Mouse (Mus musculus) heart, embryonic 14.5 days (tissue): ENCODE data around the gene Tbc1d21. TPM values are rescaled to one million over a fixed set of nuclear protein-coding genes. Genes with fewer than 3 reads are reported as not detected.
A peak's percentile ranks its signal among the peaks of the same experiment; 100 is the strongest.

Experiments used
- ATAC-seq: fragments of 200-750 bp; cut with Nextera tagmentation; 2 replicates; pipeline ENCODE4 v1.8.0; 2017; ENCODE audit warnings: low read depth, moderate TSS enrichment; ENCODE audit not compliant: insufficient number of reproducible peaks, insufficient read depth, low FRiP score
- H3K27ac ChIP-seq, 2 experiments: fragments of 200-500 bp in 1 of 2; fragments of 300-500 bp in 1 of 2; sonication (generic) in 1 of 2; replicated peaks in 1 of 2; 2 replicates each; pipeline ENCODE4 v1.5.1; 2012 to 2014; ENCODE audit warnings: low read depth in 2 of 2, low read length in 2 of 2, control low read depth in 1 of 2, mild to moderate bottlenecking in 1 of 2, mixed read lengths in 1 of 2; ENCODE audit not compliant: control insufficient read depth in 1 of 2, insufficient read depth in 1 of 2
- H3K27me3 ChIP-seq: fragments of 300-500 bp; sonication (generic); 2 replicates; pipeline ENCODE4 v1.6.1; 2014; ENCODE audit warnings: mild to moderate bottlenecking, low read length, control low read depth; ENCODE audit not compliant: control insufficient read depth, insufficient read depth
- H3K36me3 ChIP-seq: fragments of 300-500 bp; sonication (generic); 2 replicates; pipeline ENCODE4 v1.6.1; 2014; ENCODE audit warnings: mild to moderate bottlenecking, control low read depth, low read length, mixed read lengths; ENCODE audit not compliant: control insufficient read depth, insufficient read depth
- H3K4me1 ChIP-seq, 2 experiments: fragments of 200-500 bp in 1 of 2; fragments of 300-500 bp in 1 of 2; sonication (generic) in 1 of 2; 2 replicates each; pipeline ENCODE4 v1.6.1; 2012 to 2014; ENCODE audit warnings: low read length in 2 of 2, control low read depth in 1 of 2, mixed read lengths in 1 of 2; ENCODE audit not compliant: control insufficient read depth in 2 of 2, insufficient read depth in 2 of 2
- H3K4me2 ChIP-seq: fragments of 300-500 bp; sonication (generic); 2 replicates; pipeline ENCODE4 v1.6.1; 2014; ENCODE audit warnings: mild to moderate bottlenecking, low read length
- H3K4me3 ChIP-seq, 2 experiments: fragments of 200-500 bp in 1 of 2; fragments of 300-500 bp in 1 of 2; sonication (generic) in 1 of 2; 2 replicates each; pipeline ENCODE4 v1.5.1; 2012 to 2014; ENCODE audit warnings: low read length in 2 of 2, mild to moderate bottlenecking in 2 of 2, control low read depth in 1 of 2, low read depth in 1 of 2, moderate library complexity in 1 of 2; ENCODE audit not compliant: control insufficient read depth in 1 of 2, insufficient read depth in 1 of 2
- H3K9ac ChIP-seq: fragments of 300-500 bp; sonication (generic); 2 replicates; pipeline ENCODE4 v1.6.1; 2014; ENCODE audit warnings: mild to moderate bottlenecking, low read length
- H3K9me3 ChIP-seq: fragments of 300-500 bp; sonication (generic); 2 replicates; pipeline ENCODE4 v1.6.1; 2016; ENCODE audit warnings: low read length, control low read depth; ENCODE audit not compliant: control insufficient read depth
- WGBS: fragments of 180-500 bp; shearing (Covaris S2); extraction: QIAGEN DNeasy Blood & Tissue Kit; methylation state at CpG from one replicate; pipeline ENCODE4 v1.1.7; 2014; 5-methylcytosine and 5-hydroxymethylcytosine counted together
- polyA plus RNA-seq: library from polyadenylated mRNA; unstranded; fragments of >200 nt; fragmentation: Nextera tagmentation; extraction: Ambion mirVana; gene quantifications from 2 replicates; pipeline ENCODE4 v1.2.1, GENCODE M21; 2014

Gene Tbc1d21
- polyA plus RNA-seq, 1 experiment from 2014 or later = not detected

- H3K4me3 ChIP-seq = no peak overlapping the region
- WGBS = 68% methylated on average over 3 of the region's 3 CpGs
- no peak overlapping the region for H3K27ac ChIP-seq
- ATAC-seq = no peak
- no peaks in the 10 kb centered on the region for H3K27me3 ChIP-seq
- H3K36me3 ChIP-seq = no peaks in the 10 kb centered on the region
- peaks cover 4% of the 10 kb centered on the region; the same call in 1 of the 2 replicates for H3K9me3 ChIP-seq
- H3K9ac ChIP-seq = no peak overlapping the region
- peaks cover 22 to 28% of the 10 kb centered on the region in 2 experiments for H3K4me1 ChIP-seq
- no peak overlapping the region for H3K4me2 ChIP-seq
These were observed 51.9 kb downstream of the Tbc1d21 start for GRCm38 (mm10) chr9:58318317-58318716.

- Histone ChIP-seq H3K9me3 (peaks cover 4% of the 10 kb centered on the region; the same call in 1 of the 2 replicates), H3K4me3 (no peak overlapping the region), H3K27ac (no peak overlapping the region), H3K36me3 (no peaks in the 10 kb centered on the region), H3K4me2 (no peak overlapping the region), H3K9ac (no peak overlapping the region), H3K4me1 (peaks cover 24 to 37% of the 10 kb centered on the region in 2 experiments), H3K27me3 (no peaks in the 10 kb centered on the region)
- no peak for ATAC-seq
- 49% methylated on average over 3 of the region's 3 CpGs for WGBS
These were observed 52.9 kb downstream of the Tbc1d21 start for GRCm38 (mm10) chr9:58317381-58317780.

DNA sequence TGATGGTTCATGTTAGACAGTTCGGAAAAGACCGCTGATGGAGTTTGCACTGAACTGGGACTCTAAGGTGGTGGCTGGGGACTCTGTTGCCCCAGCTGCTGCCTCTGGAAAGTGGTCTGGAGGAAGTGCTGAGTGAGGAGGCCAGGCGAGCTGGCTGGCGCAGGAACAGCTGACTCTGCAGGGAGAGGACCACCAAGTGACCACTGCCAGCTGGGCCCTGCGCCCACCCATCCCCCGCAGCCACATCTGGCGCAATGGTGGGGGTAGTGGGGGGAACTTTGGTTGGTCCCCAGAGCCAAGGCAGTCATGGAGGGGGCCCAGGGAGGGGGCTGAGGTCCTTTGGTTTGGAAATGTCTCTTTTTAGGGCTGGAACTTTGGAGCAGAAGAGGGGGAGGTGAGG, 53.5 kb downstream of the Tbc1d21 start:
- H3K27me3 ChIP-seq = no peaks in the 10 kb centered on the region
- no peak overlapping the region for H3K9ac ChIP-seq
- H3K4me2 ChIP-seq = no peak overlapping the region
- H3K4me3 ChIP-seq = no peak overlapping the region
- H3K9me3 ChIP-seq = peaks cover 4% of the 10 kb centered on the region; the same call in 1 of the 2 replicates
- ATAC-seq = no peak
- H3K36me3 ChIP-seq = no peaks in the 10 kb centered on the region
- peaks cover 24 to 41% of the 10 kb centered on the region in 2 experiments for H3K4me1 ChIP-seq
- WGBS = 70% methylated on average over 7 of the region's 7 CpGs
- no peak overlapping the region for H3K27ac ChIP-seq

DNA sequence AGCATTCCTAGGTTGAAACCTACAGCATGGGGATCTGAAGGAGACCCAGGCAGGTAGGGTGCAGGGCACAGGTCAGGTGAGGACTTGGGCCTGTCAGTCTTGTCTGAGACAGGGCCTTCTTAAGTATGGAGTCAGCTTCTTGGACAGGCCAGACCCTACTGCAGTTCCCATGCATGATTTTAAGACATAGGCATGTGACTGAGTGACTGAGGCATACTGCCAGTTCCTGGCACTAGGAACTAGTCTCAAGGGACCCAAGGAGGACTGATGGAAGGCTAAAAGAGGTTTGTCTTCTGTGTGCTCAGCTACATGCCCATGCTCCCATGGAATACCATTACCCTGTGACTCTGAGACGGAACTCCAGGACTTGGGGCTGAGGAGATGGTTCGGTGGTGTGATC, 54.4 kb downstream of the Tbc1d21 start:
- peaks cover 24 to 47% of the 10 kb centered on the region in 2 experiments for H3K4me1 ChIP-seq
- no peak overlapping the region for H3K4me2 ChIP-seq
- peak overlapping the region; percentile 74 to 80; a peak in 3 of 4 replicates for H3K27ac ChIP-seq
- 0 out of 2 replicates have a peak, but pooled peaks cover 4% of the 10 kb centered on the region for H3K27me3 ChIP-seq
- 78% methylated on average over 2 of the region's 2 CpGs for WGBS
- no peaks in the 10 kb centered on the region for H3K36me3 ChIP-seq
- H3K9me3 ChIP-seq = no peaks in the 10 kb centered on the region
- no peak overlapping the region for H3K4me3 ChIP-seq
- H3K9ac ChIP-seq = 0 out of 2 replicates have a peak overlapping the region, but pooled peaks have one; percentile 8
- no peak for ATAC-seq

DNA sequence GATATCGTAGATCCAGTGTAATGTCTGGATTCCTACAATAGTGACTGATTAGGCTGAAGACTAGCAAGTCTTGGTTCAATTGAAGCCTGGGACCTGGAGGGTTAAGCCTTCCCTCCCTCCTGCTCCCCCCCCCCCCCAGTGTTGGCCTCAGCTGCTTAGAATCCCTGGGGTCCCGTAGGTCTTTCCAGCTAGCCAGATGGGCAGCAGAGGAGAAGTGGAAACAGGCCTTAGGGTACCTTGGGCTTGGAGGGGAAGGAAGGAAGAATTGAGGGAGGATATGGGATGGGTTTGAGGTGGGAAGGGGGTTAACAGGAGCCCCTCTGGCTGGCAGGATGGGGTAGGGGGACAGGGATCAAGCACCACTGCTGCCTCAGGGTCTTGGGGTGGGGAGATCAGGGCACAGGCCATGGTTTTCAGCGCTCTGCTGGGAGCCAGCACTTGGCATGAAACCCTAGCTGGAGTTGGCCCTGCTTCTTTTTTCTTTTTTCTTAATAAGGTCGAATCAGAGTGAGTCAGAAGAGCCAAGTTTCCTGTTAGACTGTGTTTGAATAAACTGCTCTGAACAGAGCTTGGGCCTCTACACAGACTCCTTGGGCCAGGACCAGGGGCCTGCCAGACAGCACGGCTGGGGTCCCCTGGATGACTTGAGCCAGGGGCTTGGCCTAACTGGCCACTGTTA, 55.4 kb downstream of the Tbc1d21 start:
- H3K4me2 ChIP-seq = no peak overlapping the region; the same call in 1 of the 2 replicates
- no peaks in the 10 kb centered on the region for H3K9me3 ChIP-seq
- ATAC-seq = no peak
- no peak overlapping the region for H3K4me3 ChIP-seq
- 0 out of 2 replicates have a peak, but pooled peaks cover 4% of the 10 kb centered on the region for H3K27me3 ChIP-seq
- H3K27ac ChIP-seq = peak overlapping the region; percentile 74 to 80
- WGBS = 53% methylated on average over 5 of the region's 5 CpGs
- peaks cover 28 to 54% of the 10 kb centered on the region in 2 experiments for H3K4me1 ChIP-seq
- peak overlapping the region; percentile 49; the same call in 1 of the 2 replicates for H3K9ac ChIP-seq
- no peaks in the 10 kb centered on the region for H3K36me3 ChIP-seq

- peak within 1 kb of the TSS; percentile 91 for H3K4me2 ChIP-seq
- 1% methylated on average over 21 of the region's 21 CpGs for WGBS
- H3K27ac ChIP-seq = peak within 1 kb of the TSS; percentile 76 to 88
- H3K27me3 ChIP-seq = 0 out of 2 replicates have a peak, but pooled peaks cover 4% of the 10 kb centered on the region
- no peaks in the 10 kb centered on the region for H3K36me3 ChIP-seq
- ATAC-seq = peak; percentile 21; the same call in 1 of the 2 replicates
- peaks cover 46 to 71% of the 10 kb centered on the region in 2 experiments for H3K4me1 ChIP-seq
- H3K9me3 ChIP-seq = no peaks in the 10 kb centered on the region
- H3K4me3 ChIP-seq = peak within 1 kb of the TSS; percentile 56
- H3K9ac ChIP-seq = peak within 1 kb of the TSS; percentile 83
These were observed 57.3 kb downstream of the Tbc1d21 start, which contains the start of gene Loxl1 for GRCm38 (mm10) chr9:58312944-58313359. Gene Loxl1 (minus strand): TSS chr9:58313186.

DNA sequence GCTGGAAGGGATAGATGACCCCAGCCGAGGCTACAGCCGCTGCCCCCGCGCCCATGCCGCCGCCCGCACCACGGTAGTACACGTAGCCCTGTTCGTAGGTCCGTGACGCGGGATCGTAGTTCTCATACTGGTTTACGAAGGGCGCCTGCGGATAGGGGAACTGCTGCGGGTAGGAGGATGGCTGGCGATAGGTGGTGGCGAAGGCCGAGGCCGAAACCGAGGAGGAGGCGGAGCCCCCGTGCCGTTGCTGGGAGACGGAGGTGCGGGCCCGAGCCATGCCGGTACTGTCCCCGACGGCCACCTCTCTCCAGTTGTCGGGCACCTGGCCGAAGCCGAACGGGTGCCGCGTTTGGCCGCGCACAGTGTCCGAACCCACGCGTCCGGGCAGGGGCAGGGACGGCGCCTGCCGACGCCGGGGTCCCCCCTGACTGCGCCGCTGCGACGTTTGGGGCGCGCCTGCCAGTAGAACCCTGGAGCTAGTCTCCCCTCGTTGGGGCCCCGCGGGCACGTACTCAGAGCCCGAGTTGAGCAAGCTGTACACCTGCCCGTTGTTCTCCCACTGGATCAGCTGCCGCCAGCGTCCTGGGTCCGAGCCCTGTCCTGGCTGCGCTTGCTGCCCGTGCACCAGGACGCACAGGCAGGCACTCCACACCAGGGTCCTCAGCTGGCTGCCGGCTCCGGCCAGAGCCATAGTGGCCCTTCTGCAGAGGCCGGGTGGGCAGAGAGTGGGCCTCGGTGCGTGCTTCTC, 57.9 kb downstream of the Tbc1d21 start:
- under 1% methylated on average over 57 of the region's 72 CpGs for WGBS
- Histone ChIP-seq H3K4me2 (peak overlapping the region; percentile 91), H3K27me3 (0 out of 2 replicates have a peak, but pooled peaks cover 4% of the 10 kb centered on the region), H3K9ac (peak overlapping the region; percentile 83), H3K4me1 (peaks cover 52 to 74% of the 10 kb centered on the region in 2 experiments), H3K9me3 (no peaks in the 10 kb centered on the region), H3K4me3 (peak overlapping the region; percentile 56), H3K36me3 (no peaks in the 10 kb centered on the region), H3K27ac (peak overlapping the region; percentile 76 to 88)
- 0 out of 2 replicates have a peak, but pooled peaks have one; percentile 2 for ATAC-seq
